Mouse (Mus musculus): ENCODE data around the gene Psmd11. TPM values are rescaled to one million over a fixed set of nuclear protein-coding genes. Genes with fewer than 3 reads are reported as not detected.

The Psmd11 gene
- polyA plus RNA-seq, 1 experiment: 24.9 TPM

DNA sequence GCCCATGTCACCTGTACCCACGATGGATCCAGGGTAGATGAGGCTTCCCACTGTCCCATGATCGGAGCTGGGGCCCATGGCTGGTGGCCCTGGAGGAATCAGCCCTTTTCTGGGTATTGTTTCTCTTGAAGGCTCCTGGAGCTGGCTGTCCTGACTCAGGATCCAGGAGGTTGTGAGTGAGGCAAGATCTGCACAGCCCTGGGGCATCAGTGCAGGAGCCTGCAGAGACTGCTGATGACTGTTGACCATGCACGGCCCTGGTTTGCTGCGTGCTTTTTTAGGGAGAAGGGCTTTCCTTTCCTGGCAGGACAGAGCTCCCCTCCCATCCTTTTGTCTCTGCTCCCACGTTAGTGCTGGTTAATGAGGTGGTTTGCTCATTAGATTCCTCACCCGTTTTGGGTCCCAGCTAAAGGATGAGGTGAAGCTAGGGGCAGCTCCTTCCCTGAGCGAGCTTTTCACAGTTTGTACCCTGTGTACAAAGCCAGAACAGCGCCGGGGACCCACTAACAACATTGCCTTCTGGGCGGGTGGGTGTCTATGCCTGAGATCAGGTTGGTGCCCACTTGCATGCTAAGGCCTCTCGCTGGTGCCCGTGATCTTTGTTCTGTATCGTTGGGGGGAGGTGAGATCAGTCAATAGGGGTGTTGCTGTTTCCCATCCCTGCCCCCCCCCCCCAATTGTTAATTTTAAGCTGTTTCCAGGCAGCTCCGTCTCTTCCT, 50.4 kb downstream of the Psmd11 start:
- Histone ChIP-seq H3K4me1 (ENCODE audit: control insufficient read depth, insufficient read depth, insufficient read length, low read length) (peaks cover 8% of the 10 kb centered on the region), H3K27ac (ENCODE audit: insufficient read depth, low read depth, low read length) (no peak overlapping the region), H3K4me3 (ENCODE audit: low read depth, low read length) (no peak overlapping the region), H3K36me3 (ENCODE audit: control insufficient read depth, insufficient read depth, low read length) (peaks cover 18% of the 10 kb centered on the region), H3K27me3 (ENCODE audit: control insufficient read depth, insufficient read depth, low read length) (no peaks in the 10 kb centered on the region)
- TF ChIP-seq CTCF (IDR thresholded peaks at IDR 0.05; ENCODE audit: extremely low read depth, insufficient read length, insufficient replicate concordance, low read depth, low read length) (no peak), POLR2A (IDR thresholded peaks at IDR 0.05; ENCODE audit: low read depth, low read length) (no peak)
- WGBS: 87% methylated on average over 14 of the region's 14 CpGs

DNA sequence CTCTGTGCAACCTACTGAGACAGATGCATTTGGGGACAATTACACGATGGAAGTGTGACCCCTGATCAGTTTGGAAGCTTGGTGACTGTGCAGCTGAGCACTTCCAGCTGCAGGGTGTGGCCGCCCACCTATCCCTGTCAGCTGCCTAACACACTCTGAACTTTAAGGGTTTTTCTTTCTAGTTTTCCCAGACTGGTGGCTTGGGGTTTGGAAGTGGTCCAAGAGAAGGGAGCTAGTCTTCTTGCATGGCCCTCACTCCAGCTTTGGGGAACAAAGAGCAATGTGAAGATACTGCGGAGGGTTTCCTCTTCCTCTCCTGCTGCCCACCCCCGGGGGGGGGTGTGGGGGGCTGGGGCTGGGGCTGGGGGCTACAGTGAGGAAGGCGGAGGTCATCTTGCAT, 51.0 kb downstream of the Psmd11 start:
- Histone ChIP-seq H3K27ac (ENCODE audit: insufficient read depth, low read depth, low read length) (no peak overlapping the region), H3K4me3 (ENCODE audit: low read depth, low read length) (no peak overlapping the region), H3K4me1 (ENCODE audit: control insufficient read depth, insufficient read depth, insufficient read length, low read length) (peaks cover 8% of the 10 kb centered on the region), H3K27me3 (ENCODE audit: control insufficient read depth, insufficient read depth, low read length) (no peaks in the 10 kb centered on the region), H3K36me3 (ENCODE audit: control insufficient read depth, insufficient read depth, low read length) (peaks cover 22% of the 10 kb centered on the region)
- WGBS: 68% methylated on average over 5 of the region's 5 CpGs
- no peak for TF ChIP-seq CTCF (IDR thresholded peaks at IDR 0.05; ENCODE audit: extremely low read depth, insufficient read length, insufficient replicate concordance, low read depth, low read length)
- TF ChIP-seq POLR2A (IDR thresholded peaks at IDR 0.05; ENCODE audit: low read depth, low read length): no peak

DNA sequence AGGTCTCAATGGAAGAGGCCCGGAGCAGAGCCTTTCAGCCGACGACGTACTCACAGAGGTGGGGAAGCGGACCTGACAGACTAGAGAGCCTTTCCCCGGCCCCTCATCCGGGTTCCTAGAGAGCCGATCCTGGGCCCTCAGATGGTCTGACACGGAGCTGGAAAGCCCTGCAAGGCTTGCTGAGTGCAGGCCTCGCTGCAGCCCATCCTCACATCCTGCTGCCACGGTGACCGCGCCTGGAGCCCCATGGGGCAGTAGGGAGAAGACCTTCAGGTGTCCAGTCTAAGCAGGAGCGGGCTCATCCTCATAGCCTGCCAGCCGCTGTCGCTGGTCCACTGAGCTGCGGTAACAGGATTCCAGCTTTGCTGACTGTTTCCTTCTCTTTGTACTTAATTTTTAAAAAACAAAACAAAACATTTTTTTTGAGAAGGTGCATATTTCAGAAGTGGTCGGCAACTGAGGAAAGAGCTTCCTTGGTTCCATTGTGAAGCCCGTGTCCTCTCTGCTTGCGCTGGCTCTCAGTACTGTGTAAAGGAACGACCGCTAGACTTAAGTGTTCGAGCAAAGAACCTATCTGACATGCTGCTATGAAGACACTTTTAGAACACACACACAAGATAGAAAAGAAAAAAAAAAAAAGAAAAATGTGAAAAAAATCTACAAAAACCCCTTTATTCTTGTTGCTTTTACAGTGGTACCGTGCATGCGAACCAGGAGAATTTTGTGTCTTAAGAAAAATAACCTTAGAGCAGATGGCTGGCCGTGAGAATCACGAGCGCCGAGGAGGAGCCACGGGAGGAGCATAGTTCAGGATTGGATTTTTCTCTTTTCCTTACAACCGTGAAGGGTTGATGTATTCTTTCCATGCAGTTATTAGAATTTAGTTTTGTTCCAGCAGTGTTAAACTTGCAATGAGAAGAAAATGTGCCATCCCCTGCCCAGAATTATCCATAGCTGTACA, 51.8 kb downstream of the Psmd11 start:
- H3K4me1 ChIP-seq (ENCODE audit: control insufficient read depth, insufficient read depth, insufficient read length, low read length): peaks cover 8% of the 10 kb centered on the region
- 92% methylated on average over 31 of the region's 31 CpGs for WGBS
- H3K27ac ChIP-seq (ENCODE audit: insufficient read depth, low read depth, low read length): no peak overlapping the region
- peaks cover 24% of the 10 kb centered on the region for H3K36me3 ChIP-seq (ENCODE audit: control insufficient read depth, insufficient read depth, low read length)
- no peak for TF ChIP-seq POLR2A (IDR thresholded peaks at IDR 0.05; ENCODE audit: low read depth, low read length)
- TF ChIP-seq CTCF (IDR thresholded peaks at IDR 0.05; ENCODE audit: extremely low read depth, insufficient read length, insufficient replicate concordance, low read depth, low read length): no peak
- no peaks in the 10 kb centered on the region for H3K27me3 ChIP-seq (ENCODE audit: control insufficient read depth, insufficient read depth, low read length)
- H3K4me3 ChIP-seq (ENCODE audit: low read depth, low read length): no peak overlapping the region

DNA sequence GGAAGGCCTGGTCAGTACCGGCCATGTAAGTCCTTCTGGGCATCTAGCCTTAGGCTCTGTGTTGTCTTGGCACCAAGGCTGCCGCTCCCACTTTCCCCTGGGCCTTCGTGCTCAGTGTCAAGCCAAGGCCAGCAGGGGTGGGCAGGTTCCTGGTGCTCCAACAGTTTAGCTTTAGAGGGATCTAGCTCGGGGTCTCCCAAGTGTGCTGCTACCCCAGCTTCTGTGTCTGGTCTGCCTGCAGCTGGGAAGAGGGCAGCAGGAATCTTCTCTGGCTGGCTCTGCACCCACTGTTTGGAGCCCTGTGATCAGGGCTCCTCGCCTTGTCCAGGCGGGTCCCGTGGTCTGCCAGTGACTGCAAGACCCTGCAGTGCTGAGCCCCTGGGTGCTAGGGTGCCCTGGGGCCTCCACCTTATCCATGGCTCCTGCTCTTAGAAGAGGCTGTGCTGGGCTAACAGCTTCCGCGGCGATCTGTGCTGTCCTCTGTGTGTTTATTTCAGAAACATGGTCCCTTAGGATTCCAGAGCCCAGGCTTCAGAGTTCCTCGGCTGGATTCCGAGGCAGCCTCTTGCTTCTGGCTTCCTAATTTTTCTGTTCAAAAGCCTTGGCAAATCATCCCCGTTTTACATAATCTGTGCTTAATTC, 53.1 kb downstream of the Psmd11 start:
- Histone ChIP-seq H3K27ac (ENCODE audit: insufficient read depth, low read depth, low read length) (no peak overlapping the region), H3K36me3 (ENCODE audit: control insufficient read depth, insufficient read depth, low read length) (peaks cover 24% of the 10 kb centered on the region), H3K4me1 (ENCODE audit: control insufficient read depth, insufficient read depth, insufficient read length, low read length) (peaks cover 8% of the 10 kb centered on the region), H3K4me3 (ENCODE audit: low read depth, low read length) (no peak overlapping the region), H3K27me3 (ENCODE audit: control insufficient read depth, insufficient read depth, low read length) (no peaks in the 10 kb centered on the region)
- TF ChIP-seq POLR2A (IDR thresholded peaks at IDR 0.05; ENCODE audit: low read depth, low read length) (no peak), CTCF (IDR thresholded peaks at IDR 0.05; ENCODE audit: extremely low read depth, insufficient read length, insufficient replicate concordance, low read depth, low read length) (no peak)
- 93% methylated on average over 13 of the region's 13 CpGs for whole genome bisulfite sequencing

DNA sequence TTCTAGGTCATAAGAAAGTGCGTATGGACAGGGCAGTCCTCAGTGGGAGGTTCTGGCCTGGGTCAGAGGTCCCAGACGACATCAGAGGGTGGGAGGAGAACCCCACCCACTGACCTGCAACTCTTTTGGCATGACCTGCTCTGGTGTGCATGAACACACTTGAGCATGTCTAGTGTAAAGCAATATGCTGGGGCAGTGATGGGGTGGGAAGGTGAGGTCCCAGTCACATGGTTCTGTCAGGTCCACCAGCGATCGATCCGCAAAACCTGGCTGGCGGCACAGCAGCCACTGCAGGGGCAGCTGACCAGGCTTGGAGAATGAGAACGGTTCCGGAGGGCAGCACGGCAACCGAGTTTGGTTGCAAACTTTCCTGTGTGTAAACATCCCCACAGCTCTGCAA, 53.9 kb downstream of the Psmd11 start:
- no peak overlapping the region for H3K4me3 ChIP-seq (ENCODE audit: low read depth, low read length)
- no peaks in the 10 kb centered on the region for H3K27me3 ChIP-seq (ENCODE audit: control insufficient read depth, insufficient read depth, low read length)
- H3K4me1 ChIP-seq (ENCODE audit: control insufficient read depth, insufficient read depth, insufficient read length, low read length): peaks cover 6% of the 10 kb centered on the region
- TF ChIP-seq POLR2A (IDR thresholded peaks at IDR 0.05; ENCODE audit: low read depth, low read length) (no peak), CTCF (IDR thresholded peaks at IDR 0.05; ENCODE audit: extremely low read depth, insufficient read length, insufficient replicate concordance, low read depth, low read length) (no peak)
- H3K36me3 ChIP-seq (ENCODE audit: control insufficient read depth, insufficient read depth, low read length): peaks cover 24% of the 10 kb centered on the region
- no peak overlapping the region for H3K27ac ChIP-seq (ENCODE audit: insufficient read depth, low read depth, low read length)
- WGBS: 85% methylated on average over 10 of the region's 10 CpGs

DNA sequence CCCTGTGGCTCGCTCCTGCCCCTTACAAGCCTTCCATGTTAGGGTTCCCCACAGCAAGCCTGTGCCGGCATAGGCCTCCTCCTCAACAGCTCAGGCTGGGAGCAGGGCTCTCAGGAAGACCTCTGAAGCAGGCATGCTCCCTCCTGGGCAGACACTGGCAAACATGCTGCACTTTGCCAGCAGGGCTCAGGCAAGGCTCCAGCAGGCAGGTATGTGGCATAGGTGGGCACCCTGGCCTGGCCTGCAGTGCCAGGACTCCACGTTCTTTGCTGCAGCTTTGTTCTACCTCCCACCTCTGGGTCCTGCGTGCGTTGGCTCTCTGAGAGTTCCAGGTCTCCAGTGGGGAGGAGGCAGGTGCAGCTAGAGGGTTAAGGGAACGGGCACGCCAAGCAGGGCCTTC, 54.5 kb downstream of the Psmd11 start:
- TF ChIP-seq POLR2A (IDR thresholded peaks at IDR 0.05; ENCODE audit: low read depth, low read length): no peak
- no peak for TF ChIP-seq CTCF (IDR thresholded peaks at IDR 0.05; ENCODE audit: extremely low read depth, insufficient read length, insufficient replicate concordance, low read depth, low read length)
- H3K4me3 ChIP-seq (ENCODE audit: low read depth, low read length): no peak overlapping the region
- 96% methylated on average over 7 of the region's 7 CpGs for WGBS

More for the DNA sequence above, 54.5 kb downstream of the Psmd11 start:
- Histone ChIP-seq H3K27ac (ENCODE audit: insufficient read depth, low read depth, low read length) (no peak overlapping the region), H3K27me3 (ENCODE audit: control insufficient read depth, insufficient read depth, low read length) (no peaks in the 10 kb centered on the region), H3K4me1 (ENCODE audit: control insufficient read depth, insufficient read depth, insufficient read length, low read length) (peaks cover under 1% of the 10 kb centered on the region), H3K36me3 (ENCODE audit: control insufficient read depth, insufficient read depth, low read length) (peaks cover 24% of the 10 kb centered on the region)
